Comparison of ENCODE assay signal across 16 mouse cellular contexts in the genomic region with DNA sequence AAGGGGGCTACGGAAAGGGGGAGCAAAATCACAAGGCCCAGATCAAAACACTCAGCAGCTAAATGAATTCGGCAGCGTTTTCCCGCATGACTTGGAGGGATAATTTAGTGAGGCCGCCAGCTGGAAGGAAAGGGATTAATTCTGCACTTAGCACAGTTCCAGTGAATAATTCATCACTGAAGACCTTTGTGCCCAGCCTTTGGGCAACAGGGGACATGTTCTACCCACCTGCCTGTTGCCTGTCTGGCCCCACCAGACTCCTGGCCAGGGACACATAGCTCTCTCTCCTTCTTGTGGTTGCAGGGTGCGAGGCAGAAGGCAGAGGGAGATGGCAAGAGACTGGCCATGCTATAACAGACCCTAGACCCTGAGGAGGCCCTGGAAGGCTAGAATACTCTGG. TPM values are rescaled to one million over a fixed set of nuclear protein-coding genes. Genes with fewer than 3 reads are reported as not detected.
DNase-seq lines count a peak whose midpoint lies in the region; ATAC-seq and TF ChIP-seq lines count a peak whose summit lies in the region.
"Had no signal": no experiment of that assay in that cellular context is flagged by ENCODE, and none has a peak within 500 bp of the region (broad histone marks: within the 10 kb centered on the region; RNA-seq: fewer than 3 reads in every experiment).

No protein-coding gene starts in this region.

- WGBS in forebrain, embryonic 11.5 days, result 18% methylated on average over 6 of the region's 6 CpGs
- 16% methylated on average over 6 of the region's 6 CpGs for WGBS in hindbrain, embryonic 15.5 days
- WGBS in midbrain, postnatal 0 days, result 22% methylated on average over 6 of the region's 6 CpGs
- WGBS in liver, embryonic 12.5 days (ENCODE audit: insufficient replicate concordance), result 52% methylated on average over 6 of the region's 6 CpGs

- no peak overlapping the region for H3K9ac ChIP-seq in forebrain, embryonic 11.5 days (ENCODE audit: low read length)
- H3K9ac ChIP-seq in hindbrain, embryonic 15.5 days, result no peak overlapping the region
- H3K9ac ChIP-seq in midbrain, postnatal 0 days (replicated peaks; ENCODE audit: low read length, poor library complexity, severe bottlenecking), result no peak overlapping the region
- H3K9ac ChIP-seq in liver, embryonic 12.5 days, result no peak overlapping the region
- H3K9ac ChIP-seq: liver, embryonic 15.5 days had no signal

- intact Hi-C loops in gastrocnemius, postnatal 14 days (cut with DNase I; ENCODE audit: low total_unique reads), result no loop called here

- H3K9me3 ChIP-seq in forebrain, embryonic 11.5 days (ENCODE audit: control insufficient read depth, low read length), result no peaks in the 10 kb centered on the region
- H3K9me3 ChIP-seq in hindbrain, embryonic 15.5 days, result no peaks in the 10 kb centered on the region
- no peaks in the 10 kb centered on the region for H3K9me3 ChIP-seq in midbrain, postnatal 0 days (ENCODE audit: low read length)
- no peaks in the 10 kb centered on the region for H3K9me3 ChIP-seq in liver, embryonic 12.5 days (replicated peaks)
- H3K9me3 ChIP-seq: liver, embryonic 15.5 days had no signal

- no peak overlapping the region for H3K4me2 ChIP-seq in forebrain, embryonic 11.5 days (ENCODE audit: low read depth, low read length, severe bottlenecking)
- H3K4me2 ChIP-seq in hindbrain, embryonic 15.5 days, result no peak overlapping the region
- no peak overlapping the region for H3K4me2 ChIP-seq in midbrain, postnatal 0 days (ENCODE audit: low read depth, low read length, poor library complexity, severe bottlenecking)
- H3K4me2 ChIP-seq in liver, embryonic 12.5 days, result no peak overlapping the region
- H3K4me2 ChIP-seq: liver, embryonic 15.5 days had no signal

- H3K36me3 ChIP-seq in forebrain, embryonic 11.5 days (ENCODE audit: control insufficient read depth, insufficient read depth, low read length), result no peaks in the 10 kb centered on the region
- no peaks in the 10 kb centered on the region for H3K36me3 ChIP-seq in hindbrain, embryonic 15.5 days
- H3K36me3 ChIP-seq in midbrain, postnatal 0 days (ENCODE audit: insufficient read depth, low read length), result no peaks in the 10 kb centered on the region
- no peaks in the 10 kb centered on the region for H3K36me3 ChIP-seq in liver, embryonic 12.5 days
- H3K36me3 ChIP-seq: liver, embryonic 15.5 days had no signal

- TF ChIP-seq CTCF in layer of hippocampus, adult 2 months (conservative IDR thresholded peaks at IDR 0.05), result no peak
- no peak for TF ChIP-seq CTCF in midbrain, postnatal 0 days (IDR thresholded peaks at IDR 0.05)

- peak overlapping the region; percentile 90 for H3K27ac ChIP-seq in layer of hippocampus, adult 2 months
- H3K27ac ChIP-seq in forebrain, embryonic 11.5 days (ENCODE audit: low read depth, low read length), result peak overlapping the region; percentile 77
- H3K27ac ChIP-seq in hindbrain, embryonic 15.5 days (replicated peaks), result peak overlapping the region; percentile 65
- peak overlapping the region; percentile 58 for H3K27ac ChIP-seq in midbrain, postnatal 0 days (ENCODE audit: low read depth, low read length)
- no peak overlapping the region for H3K27ac ChIP-seq in liver, embryonic 12.5 days
- H3K27ac ChIP-seq: kidney, postnatal 0 days; liver, embryonic 15.5 days had no signal

- H3K4me3 ChIP-seq in layer of hippocampus, adult 2 months, result peak overlapping the region; percentile 32; the same call in 1 of the 2 replicates
- H3K4me3 ChIP-seq in forebrain, embryonic 11.5 days (ENCODE audit: low read depth, low read length), result no peak overlapping the region
- no peak overlapping the region for H3K4me3 ChIP-seq in hindbrain, embryonic 15.5 days
- no peak overlapping the region for H3K4me3 ChIP-seq in midbrain, postnatal 0 days (ENCODE audit: low read depth, low read length)
- no peak overlapping the region for H3K4me3 ChIP-seq in liver, embryonic 12.5 days
- H3K4me3 ChIP-seq: liver, embryonic 15.5 days had no signal

- ATAC-seq in forebrain, embryonic 11.5 days (replicated peaks; ENCODE audit: low FRiP score), result peak; percentile 60
- no peak for ATAC-seq in hindbrain, embryonic 15.5 days (ENCODE audit: low FRiP score, low read depth)
- no peak for ATAC-seq in midbrain, postnatal 0 days (ENCODE audit: low FRiP score)
- ATAC-seq in liver, embryonic 12.5 days, result no peak

- peaks cover 15% of the 10 kb centered on the region; the same call in 1 of the 2 replicates for H3K4me1 ChIP-seq in forebrain, embryonic 11.5 days (replicated peaks; ENCODE audit: control insufficient read depth, insufficient read depth, low read length)
- H3K4me1 ChIP-seq in hindbrain, embryonic 15.5 days (replicated peaks), result peaks cover 57% of the 10 kb centered on the region
- peaks cover 25% of the 10 kb centered on the region for H3K4me1 ChIP-seq in midbrain, postnatal 0 days (ENCODE audit: insufficient read depth, low read length)
- peaks cover 4% of the 10 kb centered on the region; the same call in 1 of the 2 replicates for H3K4me1 ChIP-seq in liver, embryonic 12.5 days
- H3K4me1 ChIP-seq: liver, embryonic 15.5 days had no signal

- no peaks in the 10 kb centered on the region for H3K27me3 ChIP-seq in forebrain, embryonic 11.5 days (ENCODE audit: control insufficient read depth, insufficient read depth, low read length)
- no peaks in the 10 kb centered on the region for H3K27me3 ChIP-seq in hindbrain, embryonic 15.5 days
- H3K27me3 ChIP-seq in midbrain, postnatal 0 days (ENCODE audit: insufficient read depth, low read length), result 0 out of 2 replicates have a peak, but pooled peaks cover 3% of the 10 kb centered on the region
- peaks cover 40% of the 10 kb centered on the region for H3K27me3 ChIP-seq in liver, embryonic 12.5 days (replicated peaks)

- no peak for DNase-seq in layer of hippocampus, adult 2 months (ENCODE audit: low spot score in 2 of 2)
- DNase-seq in layer of hippocampus, adult 9-11 months, result no peak
- no peak for DNase-seq in forebrain, embryonic 11.5 days (ENCODE audit: low spot score)
- DNase-seq in midbrain, postnatal 0 days (ENCODE audit: low spot score), result peak; percentile 65
- no peak for DNase-seq in gastrocnemius, postnatal 14 days
- DNase-seq in urinary bladder, postnatal 10 days (ENCODE audit: low spot score), result no peak
- DNase-seq: cerebellum, adult 11-12 months; gastrocnemius, postnatal 36 days; right cerebral cortex, postnatal 4 days; thymus, adult 18-20 months had no signal

RNA-seq across cellular contexts. Expression of a gene that starts 1.9 kb away (rescaled TPM):
- 10 to 100 TPM; 17.1 to 17.7 TPM for total RNA-seq in layer of hippocampus, adult 2 months (2021)
- polyA plus RNA-seq in forebrain, embryonic 11.5 days (2014; fragmentation: Nextera tagmentation; extraction: Ambion mirVana), result 18.0 and 21.8 TPM in 2 replicates
- 16.0 and 17.5 TPM in 2 replicates for polyA plus RNA-seq in hindbrain, embryonic 15.5 days (2015; fragmentation: Nextera tagmentation; extraction: Ambion mirVana)
- 19.6 and 20.8 TPM in 2 replicates for total RNA-seq in midbrain, postnatal 0 days (2014; rRNA removed)
- 8.8 and 9.2 TPM in 2 replicates for polyA plus RNA-seq in midbrain, postnatal 0 days (2015; fragmentation: Nextera tagmentation; extraction: Ambion mirVana)
- under 1 TPM; 0.16 to 0.29 TPM for total RNA-seq in gastrocnemius, postnatal 14 days (2021)
- 0.60 and 1.2 TPM in 2 replicates for polyA plus RNA-seq in liver, embryonic 12.5 days (2016; fragmentation: Nextera tagmentation; extraction: Ambion mirVana)

RNA-seq across cellular contexts. Expression of a gene that starts 53.1 kb away (rescaled TPM):
- total RNA-seq in layer of hippocampus, adult 2 months (2021), result under 1 TPM; 0.29 to 0.49 TPM
- 0.88 and 1.1 TPM in 2 replicates for polyA plus RNA-seq in forebrain, embryonic 11.5 days (2014; fragmentation: Nextera tagmentation; extraction: Ambion mirVana)
- polyA plus RNA-seq in hindbrain, embryonic 15.5 days (2015; fragmentation: Nextera tagmentation; extraction: Ambion mirVana), result 0.38 and 0.58 TPM in 2 replicates
- total RNA-seq in midbrain, postnatal 0 days (2014; rRNA removed), result 0.24 and 0.27 TPM in 2 replicates
- polyA plus RNA-seq in midbrain, postnatal 0 days (2015; fragmentation: Nextera tagmentation; extraction: Ambion mirVana), result 1.1 and 1.4 TPM in 2 replicates
- not detected for total RNA-seq in gastrocnemius, postnatal 14 days (2021)
- not detected in 2 replicates for polyA plus RNA-seq in liver, embryonic 12.5 days (2016; fragmentation: Nextera tagmentation; extraction: Ambion mirVana)
- total RNA-seq: gastrocnemius, postnatal 36 days had no signal
- polyA plus RNA-seq: C2C12; heart, embryonic 14.5 days; liver, embryonic 15.5 days had no signal

RNA-seq across cellular contexts. Expression of a gene that starts 59.3 kb away (rescaled TPM):
- total RNA-seq in layer of hippocampus, adult 2 months (2021), result 1 to 10 TPM in 1 of 2 experiments, under 1 TPM in 1; 0.79 to 1.7 TPM
- polyA plus RNA-seq in forebrain, embryonic 11.5 days (2014; fragmentation: Nextera tagmentation; extraction: Ambion mirVana), result not detected in 2 replicates
- polyA plus RNA-seq in hindbrain, embryonic 15.5 days (2015; fragmentation: Nextera tagmentation; extraction: Ambion mirVana), result 1.4 and 2.3 TPM in 2 replicates
- 0.22 and 1.3 TPM in 2 replicates for total RNA-seq in midbrain, postnatal 0 days (2014; rRNA removed)
- polyA plus RNA-seq in midbrain, postnatal 0 days (2015; fragmentation: Nextera tagmentation; extraction: Ambion mirVana), result 1.3 and 1.5 TPM in 2 replicates
- total RNA-seq in gastrocnemius, postnatal 14 days (2021), result under 1 TPM in 1 of 2 experiments, not detected in 1; 0.98 TPM
- 0.10 TPM in 1 of 2 replicates, not detected in the other for polyA plus RNA-seq in liver, embryonic 12.5 days (2016; fragmentation: Nextera tagmentation; extraction: Ambion mirVana)
- total RNA-seq: gastrocnemius, postnatal 36 days had no signal
